Mouse (Mus musculus) liver, embryonic 16.5 days (tissue): ENCODE data around the gene Rnf26. TPM values are rescaled to one million over a fixed set of nuclear protein-coding genes. Genes with fewer than 3 reads are reported as not detected.
"Not testable (repeated sequence)": the region's sequence is repeated elsewhere in the genome, so short reads cannot be mapped to it uniquely, and the experiment has no call there.

Experiments
- ATAC-seq: fragments of 200-750 bp; cut with Nextera tagmentation; 2 replicates; pipeline ENCODE4 v1.8.0; 2017; ENCODE audit warnings: low read depth, mild to moderate bottlenecking, moderate number of reproducible peaks, moderate library complexity
- H3K27ac ChIP-seq: fragments of 300-500 bp; sonication (generic); 2 replicates; pipeline ENCODE4 v1.5.1; 2014; ENCODE audit warnings: mild to moderate bottlenecking, low read length
- H3K27me3 ChIP-seq: fragments of 300-500 bp; sonication (generic); 2 replicates; pipeline ENCODE4 v1.6.1; 2014; ENCODE audit warnings: low read depth, low read length, mixed read lengths; ENCODE audit not compliant: control insufficient read depth, insufficient read depth
- H3K36me3 ChIP-seq: fragments of 300-500 bp; sonication (generic); 2 replicates; pipeline ENCODE4 v1.6.1; 2014; ENCODE audit warnings: mild to moderate bottlenecking; ENCODE audit not compliant: control insufficient read depth, insufficient read depth
- H3K4me1 ChIP-seq: fragments of 300-500 bp; sonication (generic); 2 replicates; pipeline ENCODE4 v1.6.1; 2014; ENCODE audit warnings: low read depth, low read length, mixed read lengths; ENCODE audit not compliant: control insufficient read depth
- H3K4me2 ChIP-seq: fragments of 300-500 bp; sonication (generic); 2 replicates; pipeline ENCODE4 v1.6.1; 2014; ENCODE audit warnings: low read depth, low read length, mixed read lengths
- H3K4me3 ChIP-seq: fragments of 300-500 bp; sonication (generic); 2 replicates; pipeline ENCODE4 v1.5.1; 2014; ENCODE audit warnings: low read depth, mild to moderate bottlenecking, low read length
- H3K9ac ChIP-seq: fragments of 300-500 bp; sonication (generic); 2 replicates; pipeline ENCODE4 v1.6.1; 2014; ENCODE audit warnings: low read depth, low read length
- H3K9me3 ChIP-seq: fragments of 300-500 bp; sonication (generic); replicated peaks from 2 replicates; pipeline ENCODE4 v1.6.1; 2016; ENCODE audit warnings: low read length; ENCODE audit not compliant: control insufficient read depth
- WGBS: fragments of 180-500 bp; shearing (Covaris S2); extraction: QIAGEN DNeasy Blood & Tissue Kit; methylation state at CpG from one replicate; pipeline ENCODE4 v1.1.7; 2014; ENCODE audit not compliant: insufficient replicate concordance; 5-methylcytosine and 5-hydroxymethylcytosine counted together
- polyA plus RNA-seq: library from polyadenylated mRNA; unstranded; fragments of >200 nt; fragmentation: Nextera tagmentation; extraction: Ambion mirVana; gene quantifications from 2 replicates; pipeline ENCODE4 v1.2.1, GENCODE M21; 2015

The Rnf26 gene
- polyA plus RNA-seq, 1 experiment from 2014 or later, result 32.3 TPM

DNA sequence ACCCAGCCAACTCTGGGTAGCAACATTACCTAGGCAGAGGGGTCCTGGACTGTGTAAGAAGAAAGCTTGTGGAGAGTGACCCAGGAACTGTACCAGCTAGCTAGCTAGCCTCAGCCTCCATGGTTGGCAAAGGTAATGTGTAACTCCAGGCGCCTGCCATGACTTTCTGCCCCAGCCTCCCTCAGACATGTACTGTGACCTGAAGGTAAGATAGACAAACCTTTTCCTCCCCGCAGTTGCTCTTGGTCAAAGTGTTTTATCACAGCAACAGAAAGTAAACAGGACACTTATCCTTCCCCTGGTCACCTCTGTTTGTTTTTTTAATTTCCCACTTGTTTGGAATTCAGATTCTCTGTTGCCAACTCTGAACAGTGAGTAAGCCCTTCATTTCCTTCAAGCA, 1.1 kb upstream of the Rnf26 start:
- H3K4me3 ChIP-seq, result no peak overlapping the region
- no peaks in the 10 kb centered on the region for H3K9me3 ChIP-seq
- 0 out of 2 replicates have a peak overlapping the region, but pooled peaks have one; percentile 29 for H3K27ac ChIP-seq
- ATAC-seq, result no peak
- peak overlapping the region; percentile 62 for H3K4me2 ChIP-seq
- 0 out of 2 replicates have a peak, but pooled peaks cover 2% of the 10 kb centered on the region for H3K36me3 ChIP-seq
- H3K9ac ChIP-seq, result no peak overlapping the region
- peaks cover 19% of the 10 kb centered on the region for H3K4me1 ChIP-seq
- 51% methylated on average over 2 of the region's 2 CpGs for WGBS
- H3K27me3 ChIP-seq, result no peaks in the 10 kb centered on the region

DNA sequence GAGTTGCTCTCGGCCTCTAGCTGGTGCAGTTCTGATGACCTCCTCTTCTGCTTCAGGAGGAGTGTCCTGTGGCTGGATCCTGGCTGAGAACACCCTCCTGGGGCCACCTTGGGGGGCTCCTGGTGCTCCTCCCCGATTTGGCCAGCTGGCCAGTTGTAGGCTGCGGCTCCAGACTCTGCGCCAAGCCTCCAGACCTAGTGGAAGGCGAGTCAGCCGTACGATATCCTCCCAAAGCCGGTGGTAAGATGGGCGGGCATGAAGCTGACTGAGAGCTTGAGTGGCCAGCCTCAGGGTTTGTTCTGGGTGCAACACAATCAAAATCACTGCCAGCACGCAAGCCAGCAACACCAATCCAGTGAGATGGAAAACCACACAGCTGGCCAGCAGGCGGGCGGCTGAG, 1.4 kb downstream of the Rnf26 start:
- peaks cover 37% of the 10 kb centered on the region for H3K4me1 ChIP-seq
- not testable (repeated sequence) for H3K27me3 ChIP-seq, H3K9me3 ChIP-seq, H3K9ac ChIP-seq, H3K27ac ChIP-seq, ATAC-seq
- peak overlapping the region; percentile 81 for H3K4me3 ChIP-seq
- H3K4me2 ChIP-seq, result peak overlapping the region; percentile 57
- peaks cover 13% of the 10 kb centered on the region for H3K36me3 ChIP-seq
- WGBS, result 71% methylated on average over 10 of the region's 12 CpGs

DNA sequence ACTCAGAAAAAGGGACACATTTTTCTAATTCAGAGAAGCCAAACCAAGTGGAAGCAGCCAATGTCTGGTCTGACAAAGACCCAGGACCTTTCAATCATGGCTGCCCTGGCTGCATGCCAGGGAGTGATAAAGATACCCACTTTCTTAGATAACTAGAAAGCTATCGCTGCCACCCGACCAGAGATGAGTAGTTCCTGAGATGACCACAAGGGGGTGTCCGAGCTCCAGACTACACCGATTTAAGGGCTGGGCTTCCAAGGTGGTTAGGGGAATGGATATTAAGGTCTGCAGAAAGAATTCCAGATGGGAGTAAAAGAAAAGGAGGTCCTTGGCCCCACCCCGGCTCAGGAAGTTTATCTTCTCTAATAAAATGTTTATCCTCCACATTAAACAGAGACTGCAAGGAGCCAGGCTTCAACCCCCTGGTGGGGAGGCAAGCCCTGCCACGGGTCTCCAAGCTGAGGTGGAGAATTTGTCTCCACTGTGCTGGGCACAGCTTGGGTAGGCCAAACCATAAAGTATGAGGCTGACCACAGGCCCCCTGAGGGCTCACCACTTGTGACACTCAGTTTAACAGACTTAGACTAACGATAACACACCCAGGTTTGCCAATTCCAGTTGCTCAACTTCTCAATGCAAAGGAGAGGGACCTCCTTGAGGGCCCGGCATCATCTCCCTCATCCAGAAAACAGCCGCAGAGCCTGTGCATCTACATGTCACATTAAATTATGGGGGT, 3.8 kb downstream of the Rnf26 start:
- H3K9ac ChIP-seq, result peak overlapping the region; percentile 18; the same call in 1 of the 2 replicates
- WGBS, result 30% methylated on average over 9 of the region's 9 CpGs
- no peak for ATAC-seq
- H3K36me3 ChIP-seq, result peaks cover 13% of the 10 kb centered on the region
- H3K4me3 ChIP-seq, result peak overlapping the region; percentile 19
- no peaks in the 10 kb centered on the region for H3K9me3 ChIP-seq
- no peak overlapping the region for H3K27ac ChIP-seq
- peak overlapping the region; percentile 43 for H3K4me2 ChIP-seq
- no peaks in the 10 kb centered on the region for H3K27me3 ChIP-seq
- peaks cover 37% of the 10 kb centered on the region for H3K4me1 ChIP-seq

DNA sequence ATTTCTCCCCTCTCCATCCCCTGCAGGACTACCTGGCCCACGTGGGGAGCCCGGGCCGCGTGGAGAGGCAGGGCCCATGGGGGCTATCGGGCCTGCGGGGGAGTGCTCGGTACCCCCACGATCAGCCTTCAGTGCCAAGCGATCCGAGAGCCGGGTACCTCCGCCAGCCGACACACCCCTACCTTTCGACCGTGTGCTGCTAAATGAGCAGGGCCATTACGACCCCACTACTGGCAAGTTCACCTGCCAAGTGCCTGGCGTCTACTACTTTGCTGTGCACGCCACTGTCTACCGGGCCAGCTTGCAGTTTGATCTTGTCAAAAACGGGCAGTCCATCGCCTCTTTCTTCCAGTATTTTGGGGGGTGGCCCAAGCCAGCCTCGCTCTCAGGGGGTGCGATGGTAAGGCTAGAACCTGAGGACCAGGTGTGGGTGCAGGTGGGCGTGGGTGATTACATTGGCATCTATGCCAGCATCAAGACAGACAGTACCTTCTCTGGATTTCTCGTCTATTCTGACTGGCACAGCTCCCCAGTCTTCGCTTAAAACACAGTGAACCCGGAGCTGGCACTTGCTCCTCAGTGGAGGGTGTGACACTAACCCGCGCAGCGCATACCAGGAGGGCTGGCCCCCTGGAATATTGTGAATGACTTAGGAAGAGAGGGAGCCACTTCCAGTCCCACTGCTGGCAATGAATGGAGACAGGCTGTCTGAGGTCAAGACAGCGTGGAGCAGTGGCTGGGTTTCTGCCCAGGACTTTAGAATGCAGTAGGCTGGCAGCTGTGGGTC, 4.9 kb downstream of the Rnf26 start:
- ATAC-seq, result no peak
- Histone ChIP-seq H3K36me3 (peaks cover 13% of the 10 kb centered on the region), H3K4me2 (no peak overlapping the region), H3K27ac (no peak overlapping the region), H3K9me3 (no peaks in the 10 kb centered on the region), H3K9ac (peak overlapping the region; percentile 18; the same call in 1 of the 2 replicates), H3K4me3 (no peak overlapping the region), H3K4me1 (peaks cover 29% of the 10 kb centered on the region), H3K27me3 (no peaks in the 10 kb centered on the region)
- WGBS, result 88% methylated on average over 31 of the region's 31 CpGs

DNA sequence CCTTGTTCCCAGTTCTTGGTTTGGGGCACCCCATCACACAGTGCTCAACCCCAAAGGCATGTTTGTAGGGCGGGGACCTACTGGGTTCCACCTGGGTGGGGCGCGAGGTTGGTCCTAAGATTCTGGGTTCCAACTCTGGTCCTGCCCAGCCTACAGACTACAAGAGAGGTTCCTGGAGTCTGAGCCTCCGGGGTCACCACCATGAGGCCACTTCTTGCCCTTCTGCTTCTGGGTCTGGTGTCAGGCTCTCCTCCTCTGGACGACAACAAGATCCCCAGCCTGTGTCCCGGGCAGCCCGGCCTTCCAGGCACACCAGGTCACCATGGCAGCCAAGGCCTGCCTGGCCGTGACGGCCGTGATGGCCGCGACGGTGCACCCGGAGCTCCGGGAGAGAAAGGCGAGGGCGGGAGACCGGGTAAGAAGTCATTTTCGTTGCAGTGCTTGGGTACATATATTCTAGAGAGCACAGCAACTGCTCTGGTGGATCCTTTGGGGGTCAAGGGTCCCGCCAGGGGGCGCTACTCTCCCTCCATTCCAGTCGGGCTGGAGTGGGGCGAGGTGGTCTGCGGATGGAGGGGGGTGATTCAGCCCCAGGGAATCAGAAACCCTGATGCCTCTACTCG, 5.6 kb downstream of the Rnf26 start:
- Histone ChIP-seq H3K36me3 (peaks cover 13% of the 10 kb centered on the region), H3K27me3 (no peaks in the 10 kb centered on the region), H3K4me2 (no peak overlapping the region), H3K4me3 (no peak overlapping the region), H3K9ac (no peak overlapping the region), H3K4me1 (peaks cover 29% of the 10 kb centered on the region), H3K27ac (no peak overlapping the region), H3K9me3 (no peaks in the 10 kb centered on the region)
- 74% methylated on average over 25 of the region's 25 CpGs for WGBS
- no peak for ATAC-seq

DNA sequence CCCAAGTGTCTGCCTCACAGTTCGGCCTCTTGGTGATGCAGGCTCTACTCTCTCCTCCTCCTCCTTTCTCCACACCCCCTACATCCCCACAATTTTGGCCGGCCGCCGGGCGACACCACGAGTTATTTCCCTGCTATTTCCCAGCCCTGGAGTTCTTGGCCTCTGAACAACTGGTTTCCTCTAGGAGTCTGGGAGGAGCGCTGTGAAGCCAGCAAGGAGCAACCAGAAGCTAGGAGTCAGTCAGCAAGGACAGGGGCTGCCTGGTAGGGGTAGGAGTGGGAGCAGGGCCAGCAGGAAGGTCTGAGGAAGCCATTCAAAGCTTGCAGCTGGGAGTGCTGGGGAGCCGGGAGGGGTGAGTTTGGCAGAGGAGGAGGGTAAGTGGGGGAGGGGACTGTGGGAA, 6.2 kb downstream of the Rnf26 start, which contains the start of gene C1qtnf5:
Gene C1qtnf5, plus strand, starts transcription at position 136 of the 400 bp plus-strand sequence.
- 81% methylated on average over 8 of the region's 8 CpGs for WGBS

DNA sequence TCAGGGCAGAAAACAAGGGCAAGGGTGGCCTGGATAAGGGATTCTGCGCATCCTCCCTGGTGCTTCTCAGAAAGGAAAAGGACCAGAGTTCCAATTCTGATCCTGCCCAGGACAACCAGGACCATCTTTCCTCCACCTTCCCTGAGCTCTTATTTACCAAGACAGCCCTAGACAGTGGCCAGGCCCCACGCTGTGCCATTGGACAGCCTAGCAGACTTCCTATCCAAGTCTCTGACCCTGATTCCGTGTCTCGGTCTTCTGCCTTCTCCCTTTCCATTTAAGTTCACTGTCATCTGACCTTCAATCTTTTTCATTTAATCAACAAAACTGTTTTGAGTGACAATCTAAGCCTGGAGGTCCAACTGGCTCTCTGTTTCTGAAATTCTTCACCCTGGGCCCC, 6.7 kb downstream of the Rnf26 start:
- no peak overlapping the region for H3K9ac ChIP-seq
- no peak overlapping the region for H3K27ac ChIP-seq
- no peaks in the 10 kb centered on the region for H3K27me3 ChIP-seq
- H3K4me3 ChIP-seq, result no peak overlapping the region
- WGBS, result 82% methylated on average over 4 of the region's 4 CpGs
- ATAC-seq, result no peak
- H3K9me3 ChIP-seq, result no peaks in the 10 kb centered on the region
- H3K4me2 ChIP-seq, result no peak overlapping the region
- H3K4me1 ChIP-seq, result peaks cover 29% of the 10 kb centered on the region
- H3K36me3 ChIP-seq, result peaks cover 13% of the 10 kb centered on the region

More for the DNA sequence above, 6.2 kb downstream of the Rnf26 start, which contains the start of gene C1qtnf5:
- H3K27ac ChIP-seq, result no peak within 1 kb of the TSS
- no peak within 1 kb of the TSS for H3K4me2 ChIP-seq
- H3K9me3 ChIP-seq, result no peaks in the 10 kb centered on the region
- no peak within 1 kb of the TSS for H3K9ac ChIP-seq
- peaks cover 29% of the 10 kb centered on the region for H3K4me1 ChIP-seq
- H3K4me3 ChIP-seq, result no peak within 1 kb of the TSS
- H3K27me3 ChIP-seq, result no peaks in the 10 kb centered on the region
- no peak for ATAC-seq
- peaks cover 13% of the 10 kb centered on the region for H3K36me3 ChIP-seq

DNA sequence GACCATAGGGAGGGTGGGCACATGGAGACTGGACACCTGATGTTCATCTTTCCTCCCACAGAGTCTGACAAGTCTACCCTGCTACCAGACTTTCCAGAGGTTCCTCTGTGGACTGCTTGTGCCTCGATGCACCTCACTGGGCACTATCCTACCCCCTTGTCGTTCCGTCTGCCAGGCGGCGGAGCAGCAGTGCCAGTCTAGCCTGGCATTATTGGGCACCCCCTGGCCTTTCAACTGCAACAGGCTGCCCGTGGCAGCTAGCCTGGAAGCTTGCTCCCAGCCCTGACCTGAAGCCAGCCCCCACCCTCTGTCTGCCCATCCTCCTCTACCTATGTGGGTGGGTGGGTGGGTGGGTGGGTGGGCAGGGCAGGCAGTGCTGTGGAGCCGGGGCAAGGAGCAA, 7.1 kb downstream of the Rnf26 start:
- 87% methylated on average over 7 of the region's 7 CpGs for WGBS
- H3K4me2 ChIP-seq, result no peak overlapping the region
- H3K9ac ChIP-seq, result no peak overlapping the region
- no peak overlapping the region for H3K4me3 ChIP-seq
- H3K27me3 ChIP-seq, result no peaks in the 10 kb centered on the region
- peaks cover 13% of the 10 kb centered on the region for H3K36me3 ChIP-seq
- H3K4me1 ChIP-seq, result peaks cover 29% of the 10 kb centered on the region
- no peaks in the 10 kb centered on the region for H3K9me3 ChIP-seq
- no peak overlapping the region for H3K27ac ChIP-seq
- no peak for ATAC-seq
